Mouse (Mus musculus): ENCODE results near the gene Klf11.

GRCm38 (mm10) chr12:24708824-24709218, 57.7 kb downstream of the Klf11 start:
- TF ChIP-seq CTCF (IDR thresholded peaks at IDR 0.05; ENCODE audit: low read depth, low read length) = 0 out of 2 replicates have a peak, but pooled peaks have one; percentile 5
- no peak for TF ChIP-seq POLR2A (IDR thresholded peaks at IDR 0.05; ENCODE audit: borderline replicate concordance, low read depth, low read length)

Measured in bone marrow macrophage, adult 2 months (primary cell).